Mouse (Mus musculus): ENCODE data around the gene Kcnj15.

Gene Kcnj15

GRCm38 (mm10) chr16:95292843-95293505, 35.6 kb downstream of the Kcnj15 start:
- no peak for DNase-seq (ENCODE audit: low spot score)

DNA sequence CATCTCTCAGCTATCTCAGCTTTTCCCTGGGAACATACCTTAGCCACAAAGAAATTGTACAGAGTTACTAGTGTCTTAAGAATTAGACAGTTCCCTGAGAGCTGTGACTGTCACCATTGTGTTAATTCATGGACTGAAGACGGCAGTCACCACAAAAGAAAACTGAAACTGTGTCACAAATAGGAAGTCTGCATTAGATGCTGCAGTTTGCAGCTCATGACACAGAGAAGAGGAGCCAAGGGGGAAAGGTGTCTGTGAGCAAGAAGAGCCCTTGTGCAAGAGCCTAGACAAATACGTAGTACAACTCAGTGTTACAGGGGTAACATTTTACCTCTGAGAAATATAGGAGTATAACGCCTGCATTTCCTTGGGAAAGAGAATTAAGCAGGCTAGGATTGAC, 40.3 kb downstream of the Kcnj15 start:
- DNase-seq (ENCODE audit: low spot score) = no peak

GRCm38 (mm10) chr16:95301667-95302066, 44.3 kb downstream of the Kcnj15 start:
- no peak for DNase-seq (ENCODE audit: low spot score)

- DNase-seq (ENCODE audit: low spot score) = no peak
These were observed 46.3 kb downstream of the Kcnj15 start for GRCm38 (mm10) chr16:95303676-95304075.

- DNase-seq (ENCODE audit: low spot score) = no peak
These were observed 50.5 kb downstream of the Kcnj15 start for GRCm38 (mm10) chr16:95307823-95308360.

DNA sequence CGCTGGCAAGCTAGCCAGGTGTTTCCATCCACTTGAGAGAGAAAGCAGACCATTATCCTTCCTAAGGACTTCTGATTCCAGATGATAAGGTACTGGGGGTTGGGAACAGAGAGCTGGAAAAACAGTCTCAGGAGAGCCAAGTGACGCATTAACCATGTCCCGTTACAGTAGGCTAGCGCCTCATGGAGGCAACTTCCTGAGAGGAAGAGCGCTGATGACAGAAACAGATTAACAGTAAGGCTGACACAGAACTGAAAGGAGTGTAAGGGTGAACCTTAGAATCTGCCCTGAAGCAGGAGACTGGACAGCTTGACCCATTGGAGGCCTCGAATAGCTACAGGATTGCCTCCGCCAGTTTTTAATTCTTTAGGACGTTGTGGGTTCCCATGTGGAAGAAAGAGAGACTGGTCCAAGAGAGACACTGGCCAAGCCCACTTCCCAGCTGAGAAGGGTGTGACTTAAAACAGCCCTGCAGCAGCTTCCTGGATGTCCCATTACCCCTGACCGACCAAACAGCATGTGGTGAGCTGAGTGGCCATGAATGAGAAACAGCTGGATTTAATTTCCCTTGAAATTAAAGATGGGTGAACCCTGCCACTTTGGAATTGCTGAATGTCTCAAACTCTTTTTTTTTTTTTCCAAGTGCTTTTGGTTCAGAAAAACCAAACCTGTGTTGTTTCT, 64.7 kb downstream of the Kcnj15 start:
- no peak for DNase-seq (ENCODE audit: low spot score)

DNA sequence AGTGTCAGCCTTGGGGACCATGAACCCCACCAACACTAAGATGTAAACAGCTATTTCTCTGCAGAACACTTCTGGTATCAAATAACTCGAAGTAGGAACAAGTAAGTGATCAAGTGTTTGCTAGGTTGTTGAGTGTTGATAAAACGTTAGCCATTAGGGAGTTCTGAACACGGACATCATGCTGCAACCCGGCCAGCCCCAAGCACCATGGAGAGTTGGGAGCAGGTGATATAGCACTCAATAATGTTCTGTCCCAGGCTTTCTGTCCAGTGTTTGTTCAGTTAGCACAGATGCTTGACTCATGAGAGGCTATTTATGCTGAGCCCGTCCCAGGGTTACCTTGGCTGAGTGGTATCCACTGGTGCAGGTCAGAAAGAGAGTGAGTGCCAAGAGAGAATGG, 74.8 kb downstream of the Kcnj15 start:
- DNase-seq (ENCODE audit: low spot score) = no peak

GRCm38 (mm10) chr16:95340885-95341791, 83.8 kb downstream of the Kcnj15 start:
- DNase-seq (ENCODE audit: low spot score) = peak; percentile 41

- no peak for DNase-seq (ENCODE audit: low spot score)
These were observed 84.7 kb downstream of the Kcnj15 start for GRCm38 (mm10) chr16:95342030-95342429.

DNA sequence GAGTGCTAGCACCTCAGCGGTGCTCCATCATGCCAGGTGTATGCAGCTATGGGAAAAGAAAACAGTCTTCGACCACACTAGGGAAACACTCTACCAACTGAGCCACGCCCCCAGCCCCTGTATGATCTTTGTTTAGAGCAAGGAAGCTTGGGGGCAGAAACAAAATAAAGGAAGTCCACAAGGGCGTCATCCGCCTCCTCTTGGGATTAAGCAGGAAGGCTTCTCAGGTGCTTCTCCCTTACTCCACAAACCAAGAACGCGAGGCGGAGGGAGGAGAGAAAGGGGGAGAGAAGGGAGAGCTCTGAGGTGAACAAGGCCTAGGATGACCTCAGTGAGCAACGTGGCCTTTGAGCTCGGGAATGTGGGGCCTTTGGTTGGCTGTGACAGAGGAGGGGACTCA, 87.6 kb downstream of the Kcnj15 start:
- no peak for DNase-seq (ENCODE audit: low spot score)

- peak; percentile 38 for DNase-seq (ENCODE audit: low spot score)
These were observed 88.5 kb downstream of the Kcnj15 start for GRCm38 (mm10) chr16:95345882-95346281.

DNA sequence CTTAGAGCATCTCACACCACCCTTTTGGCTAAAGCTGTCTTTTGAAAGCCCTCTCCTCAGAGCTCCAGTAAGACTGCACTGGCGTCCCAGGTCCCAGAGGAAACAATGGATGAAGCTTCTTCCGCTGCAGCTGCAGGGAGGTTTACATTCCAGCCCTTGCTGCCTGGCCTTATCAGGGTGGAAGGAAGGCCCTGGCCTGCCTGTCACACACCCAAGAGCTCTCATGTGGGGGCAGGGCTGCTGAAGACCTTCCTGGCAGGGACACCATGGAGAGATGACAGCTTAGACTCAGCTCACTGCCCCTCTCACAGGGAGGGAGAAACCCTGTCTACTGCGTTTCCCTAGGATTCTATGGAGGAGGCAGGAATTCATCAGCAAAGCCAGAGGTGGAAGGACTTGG, 89.8 kb downstream of the Kcnj15 start:
- no peak for DNase-seq (ENCODE audit: low spot score)

GRCm38 (mm10) chr16:95348555-95348954, 91.2 kb downstream of the Kcnj15 start:
- no peak for DNase-seq (ENCODE audit: low spot score)

GRCm38 (mm10) chr16:95349344-95349743, 92.0 kb downstream of the Kcnj15 start:
- DNase-seq (ENCODE audit: low spot score) = no peak

DNA sequence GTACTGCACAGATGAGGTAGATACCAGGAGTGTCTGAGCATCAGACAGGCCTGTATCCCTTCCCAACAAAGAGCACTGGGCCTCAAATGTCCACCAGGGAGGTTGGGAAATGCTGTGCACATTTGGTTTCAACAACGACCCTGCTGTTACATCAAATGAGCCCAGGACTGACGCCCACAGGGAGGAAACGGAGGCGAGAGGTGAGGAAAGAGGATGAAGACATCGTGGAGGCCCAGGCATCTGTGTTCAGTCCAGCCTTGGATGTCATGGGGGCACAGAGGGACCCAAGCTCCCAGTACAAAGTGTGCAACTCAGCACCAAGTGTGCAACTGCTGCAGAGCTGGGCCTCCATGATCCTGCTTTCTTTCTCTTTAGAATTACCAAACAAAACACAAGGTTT, 92.4 kb downstream of the Kcnj15 start:
- no peak for DNase-seq (ENCODE audit: low spot score)

Data from testis, postnatal 14 days (tissue).